Mouse (Mus musculus) kidney, adult 2 months (tissue): ENCODE data around the gene Epha8.

Experiments
- CTCF ChIP-seq: fragments of 200-500 bp; conservative IDR thresholded peaks from 2 replicates; pipeline ENCODE4 v1.5.1; 2011; ENCODE audit warnings: low read depth, mild to moderate bottlenecking, control low read depth, low read length, moderate library complexity, mixed read lengths; ENCODE audit not compliant: insufficient read depth, insufficient read length
- POLR2A ChIP-seq: fragments of 200-500 bp; IDR thresholded peaks from one replicate; pipeline ENCODE4 v1.6.1; 2011; ENCODE audit warnings: low read depth, low read length, control low read depth

- TF ChIP-seq POLR2A (no peak), CTCF (no peak)
Observed at GRCm38 (mm10) chr4:136997723-136998345, 41.2 kb upstream of the Epha8 start.
